Comparison of ENCODE assay signal across 29 mouse cellular contexts in genomic region chr13:37943466-37943865, GRCm38 (mm10). TPM values are rescaled to one million over a fixed set of nuclear protein-coding genes. Genes with fewer than 3 reads are reported as not detected.
DNase-seq lines count a peak whose midpoint lies in the region; ATAC-seq and TF ChIP-seq lines count a peak whose summit lies in the region.
"Had no signal": no experiment of that assay in that cellular context is flagged by ENCODE, and none has a peak within 500 bp of the region (broad histone marks: within the 10 kb centered on the region; RNA-seq: fewer than 3 reads in every experiment).

No protein-coding gene starts in this region.

- TF ChIP-seq CTCF in liver, postnatal 0 days (IDR thresholded peaks at IDR 0.05; ENCODE audit: low read depth), result no peak

- no peak for TF ChIP-seq EP300 in liver, postnatal 0 days (IDR thresholded peaks at IDR 0.05; ENCODE audit: low read depth)

- DNase-seq in kidney, postnatal 14 days, result no peak
- DNase-seq in liver, embryonic 13.5 days, result no peak
- DNase-seq in R1 (ENCODE audit: low read depth, low spot score), result peak; percentile 56
- no peak for DNase-seq in liver, postnatal 0 days
- DNase-seq in lung, adult 18-20 months, result no peak
- DNase-seq: adrenal gland, adult 8-10 months; B cell, adult 2 months; cerebellum, adult 9-10 months; cerebellum, postnatal 36 days; gastrocnemius, adult 2 months; heart, adult 2 months; heart, postnatal 4 days; layer of hippocampus, postnatal 36 days; left cerebral cortex, postnatal 4 days; lung, postnatal 10 days; right cerebral cortex, postnatal 25 days; thymus, postnatal 14 days had no signal

- no peak for ATAC-seq in kidney, embryonic 15.5 days (replicated peaks; ENCODE audit: low FRiP score)
- no peak for ATAC-seq in liver, embryonic 13.5 days (ENCODE audit: low read depth)
- no peak for ATAC-seq in liver, embryonic 12.5 days
- no peak for ATAC-seq in liver, postnatal 0 days
- ATAC-seq: forebrain, embryonic 16.5 days; intestine, postnatal 0 days; midbrain, embryonic 15.5 days had no signal

- no peaks in the 10 kb centered on the region for H3K27me3 ChIP-seq in kidney, embryonic 15.5 days
- no peaks in the 10 kb centered on the region for H3K27me3 ChIP-seq in liver, embryonic 13.5 days
- H3K27me3 ChIP-seq in liver, embryonic 12.5 days (replicated peaks), result no peaks in the 10 kb centered on the region
- no peaks in the 10 kb centered on the region for H3K27me3 ChIP-seq in liver, postnatal 0 days (ENCODE audit: insufficient read depth, low read length)
- H3K27me3 ChIP-seq: embryonic facial prominence, embryonic 12.5 days; heart, embryonic 12.5 days; hindbrain, embryonic 13.5 days; midbrain, embryonic 15.5 days; stomach, embryonic 15.5 days had no signal

- peaks cover 27% of the 10 kb centered on the region for H3K36me3 ChIP-seq in kidney, embryonic 15.5 days
- H3K36me3 ChIP-seq in liver, embryonic 13.5 days, result peaks cover 52% of the 10 kb centered on the region
- peaks cover 65% of the 10 kb centered on the region for H3K36me3 ChIP-seq in liver, embryonic 12.5 days
- H3K36me3 ChIP-seq in liver, postnatal 0 days (replicated peaks; ENCODE audit: insufficient read depth, low read length), result peaks cover 19% of the 10 kb centered on the region
- H3K36me3 ChIP-seq: hindbrain, embryonic 13.5 days; midbrain, embryonic 15.5 days had no signal

- H3K9me3 ChIP-seq in kidney, embryonic 15.5 days (replicated peaks), result no peaks in the 10 kb centered on the region
- H3K9me3 ChIP-seq in liver, embryonic 13.5 days (replicated peaks), result no peaks in the 10 kb centered on the region
- H3K9me3 ChIP-seq in liver, embryonic 12.5 days (replicated peaks), result no peaks in the 10 kb centered on the region
- H3K9me3 ChIP-seq in liver, postnatal 0 days (ENCODE audit: low read length), result no peaks in the 10 kb centered on the region
- H3K9me3 ChIP-seq: embryonic facial prominence, embryonic 12.5 days; heart, embryonic 12.5 days; midbrain, embryonic 10.5 days; midbrain, embryonic 15.5 days; stomach, embryonic 15.5 days had no signal

- H3K9ac ChIP-seq in kidney, embryonic 15.5 days, result no peak overlapping the region
- H3K9ac ChIP-seq in liver, embryonic 13.5 days, result no peak overlapping the region
- H3K9ac ChIP-seq in liver, embryonic 12.5 days, result no peak overlapping the region
- H3K9ac ChIP-seq in liver, postnatal 0 days (replicated peaks), result no peak overlapping the region
- H3K9ac ChIP-seq: embryonic facial prominence, embryonic 12.5 days; heart, embryonic 12.5 days; hindbrain, embryonic 13.5 days; liver, embryonic 14.5 days; midbrain, embryonic 15.5 days; stomach, embryonic 15.5 days had no signal

- H3K4me3 ChIP-seq in kidney, embryonic 15.5 days (replicated peaks), result no peak overlapping the region
- H3K4me3 ChIP-seq in liver, embryonic 13.5 days (replicated peaks), result no peak overlapping the region
- no peak overlapping the region for H3K4me3 ChIP-seq in liver, embryonic 12.5 days
- no peak overlapping the region for H3K4me3 ChIP-seq in liver, postnatal 0 days (ENCODE audit: low read depth, low read length)
- H3K4me3 ChIP-seq: embryonic facial prominence, embryonic 12.5 days; erythroblast, embryonic 14.5 days; gastrocnemius, adult 2 months; heart, adult 2 months; heart, embryonic 12.5 days; hindbrain, embryonic 13.5 days; midbrain, embryonic 10.5 days; midbrain, embryonic 15.5 days; stomach, embryonic 15.5 days had no signal

- peaks cover 43% of the 10 kb centered on the region for H3K4me1 ChIP-seq in kidney, embryonic 15.5 days
- H3K4me1 ChIP-seq in liver, embryonic 13.5 days (replicated peaks), result peaks cover 25% of the 10 kb centered on the region
- H3K4me1 ChIP-seq in liver, embryonic 12.5 days, result peaks cover 38% of the 10 kb centered on the region
- H3K4me1 ChIP-seq in liver, postnatal 0 days (ENCODE audit: insufficient read depth), result peaks cover 19% of the 10 kb centered on the region
- H3K4me1 ChIP-seq: hindbrain, embryonic 13.5 days; midbrain, embryonic 15.5 days had no signal

- H3K4me2 ChIP-seq in kidney, embryonic 15.5 days, result no peak overlapping the region
- H3K4me2 ChIP-seq in liver, embryonic 13.5 days, result no peak overlapping the region
- H3K4me2 ChIP-seq in liver, embryonic 12.5 days, result no peak overlapping the region
- H3K4me2 ChIP-seq in liver, postnatal 0 days (ENCODE audit: low read depth, low read length), result no peak overlapping the region
- H3K4me2 ChIP-seq: embryonic facial prominence, embryonic 12.5 days; heart, embryonic 12.5 days; hindbrain, embryonic 13.5 days; midbrain, embryonic 15.5 days; stomach, embryonic 15.5 days had no signal

- WGBS in kidney, embryonic 15.5 days, result 58% methylated on average over 3 of the region's 3 CpGs
- WGBS in liver, embryonic 13.5 days (ENCODE audit: insufficient replicate concordance), result 76% methylated on average over 3 of the region's 3 CpGs
- whole genome bisulfite sequencing in liver, embryonic 12.5 days (ENCODE audit: insufficient replicate concordance), result 82% methylated on average over 3 of the region's 3 CpGs
- 67% methylated on average over 3 of the region's 3 CpGs for WGBS in liver, postnatal 0 days (ENCODE audit: insufficient replicate concordance)

- H3K27ac ChIP-seq in kidney, embryonic 15.5 days, result peak overlapping the region; percentile 82
- H3K27ac ChIP-seq in liver, embryonic 13.5 days, result peak overlapping the region; percentile 62; the same call in 1 of the 2 replicates
- H3K27ac ChIP-seq in liver, embryonic 12.5 days, result no peak overlapping the region
- H3K27ac ChIP-seq in liver, postnatal 0 days (ENCODE audit: low read depth), result peak overlapping the region; percentile 84
- H3K27ac ChIP-seq: embryonic facial prominence, embryonic 12.5 days; hindbrain, embryonic 13.5 days; liver, embryonic 14.5 days; midbrain, embryonic 10.5 days; midbrain, embryonic 15.5 days had no signal

RNA-seq across cellular contexts. Expression of gene Ssr1, which starts 50.6 kb away (rescaled TPM):
- 129 and 142 TPM in 2 replicates for polyA plus RNA-seq in kidney, embryonic 15.5 days (2015; fragmentation: Nextera tagmentation; extraction: Ambion mirVana)
- 93.6 and 119 TPM in 2 replicates for polyA plus RNA-seq in liver, embryonic 13.5 days (2015; fragmentation: Nextera tagmentation; extraction: Ambion mirVana)
- polyA plus RNA-seq in liver, embryonic 12.5 days (2016; fragmentation: Nextera tagmentation; extraction: Ambion mirVana), result 103 and 107 TPM in 2 replicates
- polyA plus RNA-seq in liver, postnatal 0 days (2015; fragmentation: Nextera tagmentation; extraction: Ambion mirVana), result 48.9 and 55.1 TPM in 2 replicates
